Mouse (Mus musculus): ENCODE results near the gene Aff3. TPM values are rescaled to one million over a fixed set of nuclear protein-coding genes. Genes with fewer than 3 reads are reported as not detected.

Gene Aff3
- polyA plus RNA-seq, 1 experiment from 2014 or later, result 8.5 TPM

DNA sequence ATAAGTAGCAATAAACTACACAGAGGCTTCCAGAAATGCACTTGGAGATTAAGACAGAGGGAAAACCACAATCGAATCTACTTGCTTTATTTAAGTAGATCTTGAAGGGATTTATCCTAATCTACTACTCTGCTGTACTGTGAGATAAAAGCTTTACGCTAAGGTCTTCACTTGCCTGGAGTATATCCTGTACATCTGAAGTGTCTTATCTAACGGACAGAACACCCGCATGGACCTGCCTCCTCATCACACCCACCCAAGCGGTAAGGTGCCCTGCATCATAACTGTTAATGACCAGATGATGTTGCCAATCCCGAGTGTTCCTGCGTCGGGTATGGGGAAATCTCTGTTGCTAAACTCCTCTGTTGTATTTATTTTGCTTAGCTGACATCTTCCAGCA is 209.8 kb downstream of the Aff3 start:
- no peaks in the 10 kb centered on the region for H3K27me3 ChIP-seq (replicated peaks)
- no peak overlapping the region for H3K9ac ChIP-seq
- no peaks in the 10 kb centered on the region for H3K9me3 ChIP-seq
- H3K4me2 ChIP-seq (replicated peaks), result no peak overlapping the region
- WGBS, result 74% methylated on average over 8 of the region's 8 CpGs
- H3K36me3 ChIP-seq, result no peaks in the 10 kb centered on the region
- ATAC-seq, result no peak
- no peak overlapping the region for H3K27ac ChIP-seq
- no peak overlapping the region for H3K4me3 ChIP-seq (replicated peaks)
- no peaks in the 10 kb centered on the region for H3K4me1 ChIP-seq (replicated peaks)

- Histone ChIP-seq H3K36me3 (no peaks in the 10 kb centered on the region), H3K4me1 (replicated peaks) (no peaks in the 10 kb centered on the region), H3K27ac (no peak overlapping the region), H3K4me2 (replicated peaks) (no peak overlapping the region), H3K9me3 (no peaks in the 10 kb centered on the region), H3K9ac (no peak overlapping the region), H3K4me3 (replicated peaks) (no peak overlapping the region), H3K27me3 (replicated peaks) (no peaks in the 10 kb centered on the region)
- 93% methylated on average over 6 of the region's 6 CpGs for WGBS
- ATAC-seq, result no peak
Observed at GRCm38 (mm10) chr1:38451367-38451766, 213.4 kb downstream of the Aff3 start.

DNA sequence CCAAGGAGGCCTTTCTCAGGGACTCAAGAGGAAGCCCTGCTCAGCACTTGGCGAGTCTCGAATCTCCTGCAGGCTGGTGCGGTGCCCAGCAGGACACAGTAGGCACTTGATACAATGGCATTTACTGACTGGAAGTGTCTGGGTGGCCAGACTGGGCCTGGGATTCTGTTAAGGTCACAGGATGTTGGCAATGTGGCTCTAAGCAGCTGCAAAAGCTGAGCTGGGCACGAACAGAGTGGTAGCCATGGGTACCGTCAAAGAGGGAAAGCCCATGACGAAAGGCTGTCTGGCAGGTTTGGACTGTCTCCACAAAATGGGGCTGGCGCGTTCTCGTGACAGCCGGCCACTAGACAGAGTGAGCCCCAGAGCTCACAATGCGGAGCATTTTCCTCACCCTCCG is 214.1 kb downstream of the Aff3 start:
- ATAC-seq, result no peak
- no peaks in the 10 kb centered on the region for H3K4me1 ChIP-seq (replicated peaks)
- H3K27ac ChIP-seq, result no peak overlapping the region
- H3K9ac ChIP-seq, result no peak overlapping the region
- 88% methylated on average over 12 of the region's 12 CpGs for WGBS
- no peak overlapping the region for H3K4me2 ChIP-seq (replicated peaks)
- no peaks in the 10 kb centered on the region for H3K27me3 ChIP-seq (replicated peaks)
- H3K9me3 ChIP-seq, result no peaks in the 10 kb centered on the region
- H3K36me3 ChIP-seq, result no peaks in the 10 kb centered on the region
- no peak overlapping the region for H3K4me3 ChIP-seq (replicated peaks)

- no peak overlapping the region for H3K4me2 ChIP-seq (replicated peaks)
- H3K27ac ChIP-seq, result no peak overlapping the region
- no peaks in the 10 kb centered on the region for H3K9me3 ChIP-seq
- 57% methylated on average over 7 of the region's 7 CpGs for WGBS
- H3K4me1 ChIP-seq (replicated peaks), result no peaks in the 10 kb centered on the region
- H3K27me3 ChIP-seq (replicated peaks), result no peaks in the 10 kb centered on the region
- no peak for ATAC-seq
- no peak overlapping the region for H3K4me3 ChIP-seq (replicated peaks)
- no peak overlapping the region for H3K9ac ChIP-seq
- no peaks in the 10 kb centered on the region for H3K36me3 ChIP-seq
Observed at GRCm38 (mm10) chr1:38449816-38450478, 214.8 kb downstream of the Aff3 start.

- H3K9me3 ChIP-seq, result no peaks in the 10 kb centered on the region
- no peaks in the 10 kb centered on the region for H3K4me1 ChIP-seq (replicated peaks)
- no peak overlapping the region for H3K4me2 ChIP-seq (replicated peaks)
- no peak overlapping the region for H3K27ac ChIP-seq
- no peak for ATAC-seq
- no peaks in the 10 kb centered on the region for H3K27me3 ChIP-seq (replicated peaks)
- 58% methylated on average over 3 of the region's 3 CpGs for WGBS
- no peak overlapping the region for H3K9ac ChIP-seq
- H3K4me3 ChIP-seq (replicated peaks), result no peak overlapping the region
- no peaks in the 10 kb centered on the region for H3K36me3 ChIP-seq
Observed at GRCm38 (mm10) chr1:38448854-38449253, 215.9 kb downstream of the Aff3 start.

- Histone ChIP-seq H3K27ac (no peak overlapping the region), H3K4me3 (replicated peaks) (no peak overlapping the region), H3K4me2 (replicated peaks) (no peak overlapping the region), H3K27me3 (replicated peaks) (no peaks in the 10 kb centered on the region), H3K9me3 (no peaks in the 10 kb centered on the region), H3K36me3 (no peaks in the 10 kb centered on the region), H3K9ac (no peak overlapping the region), H3K4me1 (replicated peaks) (no peaks in the 10 kb centered on the region)
- ATAC-seq, result peak; percentile 71; the same call in 1 of the 2 replicates
- WGBS, result 93% methylated on average over 2 of the region's 2 CpGs
Observed at GRCm38 (mm10) chr1:38447581-38447980, 217.2 kb downstream of the Aff3 start.

DNA sequence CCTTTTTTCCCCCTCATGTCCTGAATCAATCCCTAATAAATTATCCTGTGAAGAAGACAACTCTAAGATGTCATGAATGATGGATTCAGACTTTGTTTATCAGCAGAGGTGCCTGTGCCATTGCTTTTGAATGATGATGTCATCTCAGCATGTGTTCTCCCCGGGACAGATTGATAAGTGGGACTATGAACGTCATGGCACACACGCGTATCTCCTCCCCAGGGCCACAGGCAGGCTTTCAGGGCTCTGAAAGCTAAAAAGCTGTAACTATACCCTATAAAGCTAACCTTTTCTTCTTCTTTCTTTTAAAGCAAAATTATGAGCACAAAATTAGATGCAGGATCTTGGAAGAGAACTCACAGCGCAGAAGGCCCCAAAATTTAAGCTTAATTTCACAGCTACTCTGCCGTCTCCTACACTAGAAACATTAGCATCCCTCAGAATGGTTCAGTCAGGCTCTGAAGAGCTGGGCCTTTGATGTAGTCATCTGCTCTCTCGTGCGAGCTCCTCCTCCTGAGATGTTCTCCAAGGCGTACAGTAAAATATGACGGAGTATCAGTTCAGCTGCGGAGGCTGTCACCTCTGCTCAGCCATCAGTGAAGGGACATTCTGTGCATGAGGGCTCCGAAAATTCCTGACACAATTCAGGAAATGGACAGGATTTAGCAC is 218.5 kb downstream of the Aff3 start:
- no peak overlapping the region for H3K4me2 ChIP-seq (replicated peaks)
- no peaks in the 10 kb centered on the region for H3K4me1 ChIP-seq (replicated peaks)
- H3K36me3 ChIP-seq, result no peaks in the 10 kb centered on the region
- H3K4me3 ChIP-seq (replicated peaks), result no peak overlapping the region
- no peak overlapping the region for H3K27ac ChIP-seq
- no peaks in the 10 kb centered on the region for H3K9me3 ChIP-seq
- 81% methylated on average over 12 of the region's 12 CpGs for WGBS
- no peak for ATAC-seq
- no peaks in the 10 kb centered on the region for H3K27me3 ChIP-seq (replicated peaks)
- no peak overlapping the region for H3K9ac ChIP-seq

GRCm38 (mm10) chr1:38442887-38443286 is 221.9 kb downstream of the Aff3 start:
- 80% methylated on average over 3 of the region's 3 CpGs for WGBS
- Histone ChIP-seq H3K4me1 (replicated peaks) (peaks cover 12% of the 10 kb centered on the region), H3K9me3 (no peaks in the 10 kb centered on the region), H3K4me2 (replicated peaks) (no peak overlapping the region), H3K4me3 (replicated peaks) (no peak overlapping the region), H3K9ac (no peak overlapping the region), H3K36me3 (no peaks in the 10 kb centered on the region), H3K27me3 (replicated peaks) (no peaks in the 10 kb centered on the region), H3K27ac (no peak overlapping the region)
- ATAC-seq, result no peak

DNA sequence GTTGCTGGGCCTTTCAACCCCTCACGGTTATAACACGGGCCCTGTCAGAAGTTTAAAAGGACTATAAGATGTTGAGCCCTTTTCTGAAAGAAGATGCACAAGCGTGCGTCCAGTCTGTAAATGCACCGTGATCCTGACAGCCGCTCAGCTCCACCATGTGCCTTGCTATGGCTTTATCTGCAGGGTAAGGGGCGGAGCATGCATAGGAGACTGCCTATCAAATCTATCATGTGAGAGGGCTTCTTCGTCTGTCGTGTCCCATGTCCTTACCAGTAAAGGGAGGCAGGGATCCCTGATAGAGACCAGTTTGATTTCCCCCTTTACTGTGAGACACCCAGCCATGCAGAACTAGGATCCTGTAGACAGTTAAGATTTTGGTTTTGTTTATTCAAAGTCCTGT is 222.3 kb downstream of the Aff3 start:
- H3K9ac ChIP-seq, result no peak overlapping the region
- no peaks in the 10 kb centered on the region for H3K36me3 ChIP-seq
- H3K4me1 ChIP-seq (replicated peaks), result peaks cover 15% of the 10 kb centered on the region
- H3K4me3 ChIP-seq (replicated peaks), result no peak overlapping the region
- WGBS, result 79% methylated on average over 9 of the region's 9 CpGs
- no peak for ATAC-seq
- H3K27me3 ChIP-seq (replicated peaks), result no peaks in the 10 kb centered on the region
- no peak overlapping the region for H3K4me2 ChIP-seq (replicated peaks)
- no peak overlapping the region for H3K27ac ChIP-seq
- no peaks in the 10 kb centered on the region for H3K9me3 ChIP-seq

GRCm38 (mm10) chr1:38441800-38442199 is 223.0 kb downstream of the Aff3 start:
- Histone ChIP-seq H3K27ac (no peak overlapping the region), H3K27me3 (replicated peaks) (no peaks in the 10 kb centered on the region), H3K4me3 (replicated peaks) (no peak overlapping the region), H3K4me1 (replicated peaks) (peaks cover 15% of the 10 kb centered on the region), H3K4me2 (replicated peaks) (no peak overlapping the region), H3K9me3 (no peaks in the 10 kb centered on the region), H3K9ac (no peak overlapping the region), H3K36me3 (no peaks in the 10 kb centered on the region)
- ATAC-seq, result no peak
- 61% methylated on average over 2 of the region's 2 CpGs for WGBS

- H3K4me2 ChIP-seq (replicated peaks), result no peak overlapping the region
- 52% methylated on average over 6 of the region's 6 CpGs for WGBS
- ATAC-seq, result no peak
- H3K27ac ChIP-seq, result no peak overlapping the region
- peaks cover 19% of the 10 kb centered on the region for H3K4me1 ChIP-seq (replicated peaks)
- no peak overlapping the region for H3K4me3 ChIP-seq (replicated peaks)
- H3K27me3 ChIP-seq (replicated peaks), result no peaks in the 10 kb centered on the region
- no peak overlapping the region for H3K9ac ChIP-seq
- no peaks in the 10 kb centered on the region for H3K9me3 ChIP-seq
- no peaks in the 10 kb centered on the region for H3K36me3 ChIP-seq
Observed at GRCm38 (mm10) chr1:38440471-38440815, 224.3 kb downstream of the Aff3 start.

GRCm38 (mm10) chr1:38439751-38440470 is 224.8 kb downstream of the Aff3 start:
- no peak overlapping the region for H3K4me2 ChIP-seq (replicated peaks)
- WGBS, result 37% methylated on average over 4 of the region's 4 CpGs
- no peak overlapping the region for H3K27ac ChIP-seq
- no peaks in the 10 kb centered on the region for H3K36me3 ChIP-seq
- H3K4me3 ChIP-seq (replicated peaks), result no peak overlapping the region
- H3K27me3 ChIP-seq (replicated peaks), result no peaks in the 10 kb centered on the region
- peaks cover 19% of the 10 kb centered on the region for H3K4me1 ChIP-seq (replicated peaks)
- ATAC-seq, result peak; percentile 65
- H3K9me3 ChIP-seq, result no peaks in the 10 kb centered on the region
- no peak overlapping the region for H3K9ac ChIP-seq

Measured in intestine, embryonic 15.5 days (tissue).